Mouse (Mus musculus) limb, embryonic 14.5 days (tissue): ENCODE measurements around the gene Unk. TPM values are rescaled to one million over a fixed set of nuclear protein-coding genes. Genes with fewer than 3 reads are reported as not detected.

Experiments used
- ATAC-seq: fragments of 200-750 bp; cut with Nextera tagmentation; 2 replicates; pipeline ENCODE4 v1.8.0; 2017; ENCODE audit warnings: low read depth, moderate number of reproducible peaks, moderate TSS enrichment; ENCODE audit not compliant: low FRiP score
- DNase-seq: peaks from one replicate; pipeline ENCODE4 v3.0.0-alpha.2; 2015; ENCODE audit warnings: low spot score
- H3K27ac ChIP-seq: fragments of 300-500 bp; sonication (generic); replicated peaks from 2 replicates; pipeline ENCODE4 v1.5.1; 2014; ENCODE audit warnings: low read depth, mild to moderate bottlenecking, low read length, moderate library complexity, mixed read lengths
- H3K27me3 ChIP-seq: fragments of 300-500 bp; sonication (generic); 2 replicates; pipeline ENCODE4 v1.6.1; 2014; ENCODE audit warnings: low read length, mixed read lengths; ENCODE audit not compliant: control insufficient read depth, insufficient read depth
- H3K36me3 ChIP-seq: fragments of 300-500 bp; sonication (generic); 2 replicates; pipeline ENCODE4 v1.6.1; 2014; ENCODE audit warnings: mild to moderate bottlenecking, low read length, moderate library complexity, mixed read lengths; ENCODE audit not compliant: control insufficient read depth, insufficient read depth
- H3K4me1 ChIP-seq: fragments of 300-500 bp; sonication (generic); 2 replicates; pipeline ENCODE4 v1.6.1; 2014; ENCODE audit warnings: antibody characterized with exemption, low read length, mixed read lengths; ENCODE audit not compliant: control insufficient read depth, insufficient read depth
- H3K4me2 ChIP-seq: fragments of 300-500 bp; sonication (generic); replicated peaks from 2 replicates; pipeline ENCODE4 v1.6.1; 2014; ENCODE audit warnings: low read depth, mild to moderate bottlenecking, low read length, moderate library complexity; ENCODE audit not compliant: severe bottlenecking
- H3K4me3 ChIP-seq: fragments of 300-500 bp; sonication (generic); replicated peaks from 2 replicates; pipeline ENCODE4 v1.5.1; 2014; ENCODE audit warnings: low read length
- H3K9ac ChIP-seq: fragments of 300-500 bp; sonication (generic); 2 replicates; pipeline ENCODE4 v1.6.1; 2014; ENCODE audit warnings: mild to moderate bottlenecking, low read depth, low read length, moderate library complexity; ENCODE audit not compliant: severe bottlenecking
- H3K9me3 ChIP-seq: fragments of 300-500 bp; sonication (generic); 2 replicates; pipeline ENCODE4 v1.6.1; 2016; ENCODE audit warnings: low read length; ENCODE audit not compliant: control insufficient read depth
- POLR2A ChIP-seq: fragments of 200-500 bp; IDR thresholded peaks from 2 replicates; pipeline ENCODE4 v1.8.0; 2012; ENCODE audit warnings: inconsistent platforms, mild to moderate bottlenecking, moderate library complexity, borderline replicate concordance; ENCODE audit not compliant: insufficient read depth, insufficient read length; ENCODE audit errors: extremely low read depth
- WGBS: fragments of 180-500 bp; shearing (Covaris S2); extraction: QIAGEN DNeasy Blood & Tissue Kit; methylation state at CpG from one replicate; pipeline ENCODE4 v1.1.7; 2014; 5-methylcytosine and 5-hydroxymethylcytosine counted together
- polyA plus RNA-seq, 2 experiments: library from polyadenylated mRNA; depleted of rRNA in 1 of 2; stranded (reverse) in 1 of 2; unstranded in 1 of 2; fragments of >200 nt; fragmentation: Nextera tagmentation in 1 of 2; extraction: Ambion mirVana in 1 of 2; gene quantifications; 2 replicates each; pipeline versions ENCODE4 v1.2.1 to v1.2.3; 2012 to 2014

Unk gene
- polyA plus RNA-seq, 2 experiments = 33.1 to 80.3 TPM

- no peaks in the 10 kb centered on the region for H3K27me3 ChIP-seq
- H3K9ac ChIP-seq = no peak overlapping the region
- WGBS = 53% methylated on average over 10 of the region's 10 CpGs
- no peak overlapping the region for H3K4me3 ChIP-seq
- ATAC-seq = no peak
- TF ChIP-seq POLR2A = no peak
- H3K27ac ChIP-seq = no peak overlapping the region
- DNase-seq = no peak
- peaks cover 6% of the 10 kb centered on the region; the same call in 1 of the 2 replicates for H3K4me1 ChIP-seq
- no peaks in the 10 kb centered on the region for H3K36me3 ChIP-seq
- no peaks in the 10 kb centered on the region; the same call in 1 of the 2 replicates for H3K9me3 ChIP-seq
- H3K4me2 ChIP-seq = no peak overlapping the region
Observed at GRCm38 (mm10) chr11:116000607-116001006, 29.5 kb upstream of the Unk start.

DNA sequence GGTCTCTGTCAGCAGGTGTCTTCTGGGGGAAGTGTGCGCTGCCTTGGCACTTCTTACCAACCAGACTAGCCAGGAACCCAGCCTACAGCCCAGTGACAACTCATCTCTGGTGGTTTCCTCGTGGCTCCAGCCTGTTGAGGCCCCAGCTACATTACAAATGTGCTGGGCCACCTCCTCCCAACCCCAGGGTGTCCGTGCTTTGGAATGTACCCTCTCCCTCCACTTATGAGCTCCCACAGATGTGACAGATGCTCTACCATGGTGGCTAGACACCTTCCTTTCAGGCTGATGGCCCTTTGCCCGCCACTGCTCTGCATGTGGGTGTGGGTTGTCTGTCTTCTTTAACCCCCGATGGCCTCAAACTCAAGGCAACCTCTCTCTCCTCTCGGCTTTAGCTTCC, 28.4 kb upstream of the Unk start:
- peaks cover 8% of the 10 kb centered on the region; the same call in 1 of the 2 replicates for H3K4me1 ChIP-seq
- no peaks in the 10 kb centered on the region; the same call in 1 of the 2 replicates for H3K9me3 ChIP-seq
- WGBS = 65% methylated on average over 6 of the region's 6 CpGs
- ATAC-seq = no peak
- H3K27me3 ChIP-seq = no peaks in the 10 kb centered on the region
- H3K27ac ChIP-seq = no peak overlapping the region
- no peak for TF ChIP-seq POLR2A
- H3K36me3 ChIP-seq = no peaks in the 10 kb centered on the region; the same call in 1 of the 2 replicates
- H3K4me3 ChIP-seq = no peak overlapping the region
- H3K9ac ChIP-seq = no peak overlapping the region
- no peak for DNase-seq
- no peak overlapping the region for H3K4me2 ChIP-seq

DNA sequence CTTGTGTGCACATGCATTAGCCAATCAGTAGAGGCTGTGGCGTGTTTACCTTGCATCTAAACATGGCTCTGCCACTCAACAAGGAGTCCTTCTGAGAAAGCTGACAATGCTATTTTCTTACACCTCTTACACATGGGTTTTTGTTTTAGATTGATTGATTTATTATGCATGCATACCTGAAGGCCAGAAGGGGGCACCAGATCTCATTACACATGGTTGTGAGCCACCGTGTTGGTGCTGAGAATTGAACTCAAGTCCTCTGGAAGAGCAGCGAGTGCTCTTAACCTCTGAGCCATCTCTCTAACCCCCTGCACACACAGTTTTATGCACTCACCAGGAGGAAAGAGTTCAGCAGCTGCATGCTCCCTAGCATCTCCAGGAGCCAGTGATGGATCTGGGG, 27.2 kb upstream of the Unk start:
- H3K36me3 ChIP-seq = peaks cover 11% of the 10 kb centered on the region; the same call in 1 of the 2 replicates
- H3K4me2 ChIP-seq = no peak overlapping the region
- no peak overlapping the region for H3K9ac ChIP-seq
- no peaks in the 10 kb centered on the region for H3K27me3 ChIP-seq
- H3K4me1 ChIP-seq = peaks cover 8% of the 10 kb centered on the region; the same call in 1 of the 2 replicates
- no peak overlapping the region for H3K4me3 ChIP-seq
- H3K9me3 ChIP-seq = no peaks in the 10 kb centered on the region; the same call in 1 of the 2 replicates
- 83% methylated on average over 3 of the region's 3 CpGs for WGBS
- no peak overlapping the region for H3K27ac ChIP-seq
- TF ChIP-seq POLR2A = no peak
- DNase-seq = no peak
- no peak for ATAC-seq

- no peaks in the 10 kb centered on the region for H3K27me3 ChIP-seq
- ATAC-seq (no peak), DNase-seq (no peak)
- H3K4me1 ChIP-seq = peaks cover 8% of the 10 kb centered on the region; the same call in 1 of the 2 replicates
- 45% methylated on average over 8 of the region's 8 CpGs for WGBS
- peak overlapping the region; percentile 38 for H3K4me3 ChIP-seq
- no peak for TF ChIP-seq POLR2A
- peak overlapping the region; percentile 45 for H3K27ac ChIP-seq
- peaks cover 21% of the 10 kb centered on the region for H3K36me3 ChIP-seq
- H3K9me3 ChIP-seq = no peaks in the 10 kb centered on the region; the same call in 1 of the 2 replicates
- H3K4me2 ChIP-seq = peak overlapping the region; percentile 69
- H3K9ac ChIP-seq = peak overlapping the region; percentile 62
Observed at GRCm38 (mm10) chr11:116004186-116004823, 25.8 kb upstream of the Unk start.

DNA sequence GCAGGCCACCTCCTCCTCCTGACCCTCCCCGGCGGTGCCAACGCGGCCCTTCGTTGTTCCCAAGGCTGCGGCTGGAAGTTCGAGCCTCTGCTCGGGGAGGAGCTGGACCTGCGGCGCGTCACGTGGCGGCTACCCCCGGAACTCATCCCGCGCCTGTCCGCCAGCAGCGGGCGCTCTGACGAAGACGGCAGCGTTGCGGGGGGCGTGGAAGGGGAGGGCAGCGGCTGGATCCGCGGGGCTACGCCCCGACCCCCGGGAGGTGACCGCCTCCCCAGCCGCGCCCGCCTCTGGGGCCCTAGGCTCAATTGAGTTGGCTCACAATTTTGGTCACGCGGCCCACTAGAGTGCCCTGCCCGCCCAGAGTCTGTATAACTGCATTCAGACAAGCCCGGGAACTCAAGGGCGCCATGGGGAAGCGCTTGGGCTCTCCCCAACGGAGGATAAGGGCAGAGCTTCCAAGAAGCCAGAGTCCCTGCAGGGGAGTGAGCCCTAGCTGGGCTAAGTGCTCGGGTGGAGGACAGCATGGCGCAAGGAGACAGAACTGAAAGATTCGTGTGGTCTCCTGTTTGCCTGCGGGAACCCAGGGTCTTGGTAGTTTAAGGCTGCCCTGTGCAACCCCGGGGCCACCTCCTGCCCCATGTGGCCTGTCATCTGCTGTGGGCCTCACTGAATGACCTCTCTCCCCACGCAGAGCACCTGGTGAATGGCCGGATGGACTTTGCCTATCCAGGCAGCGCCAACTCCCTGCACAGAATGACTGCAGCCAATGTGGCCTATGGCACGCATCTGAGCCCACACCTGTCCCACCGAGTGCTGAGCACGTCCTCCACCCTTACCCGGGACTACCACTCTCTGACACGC, 25.1 kb upstream of the Unk start:
- peak overlapping the region; percentile 69 for H3K4me2 ChIP-seq
- ATAC-seq (peak; percentile 64), DNase-seq (peak; percentile 75)
- H3K27ac ChIP-seq = peak overlapping the region; percentile 45
- peaks cover 8% of the 10 kb centered on the region; the same call in 1 of the 2 replicates for H3K4me1 ChIP-seq
- H3K4me3 ChIP-seq = peak overlapping the region; percentile 38
- peaks cover 29% of the 10 kb centered on the region for H3K36me3 ChIP-seq
- H3K9me3 ChIP-seq = no peaks in the 10 kb centered on the region; the same call in 1 of the 2 replicates
- 6% methylated on average over 51 of the region's 54 CpGs for WGBS
- no peaks in the 10 kb centered on the region for H3K27me3 ChIP-seq
- H3K9ac ChIP-seq = peak overlapping the region; percentile 62
- TF ChIP-seq POLR2A = 0 out of 2 replicates have a peak, but pooled peaks have one; percentile 22
